Mouse (Mus musculus) liver, embryonic 14.5 days (tissue): Measurements from ENCODE around the gene Cep152. TPM values are rescaled to one million over a fixed set of nuclear protein-coding genes. Genes with fewer than 3 reads are reported as not detected.
A peak's percentile ranks its signal among the peaks of the same experiment; 100 is the strongest.

Source experiments
- ATAC-seq: fragments of 200-750 bp; cut with Nextera tagmentation; 2 replicates; pipeline ENCODE4 v1.8.0; 2017; ENCODE audit warnings: moderate number of reproducible peaks, mild to moderate bottlenecking, moderate library complexity; ENCODE audit not compliant: insufficient read depth
- DNase-seq, 3 experiments: peaks; one replicate each; pipeline ENCODE4 v3.0.0-alpha.2; 2012 to 2013; ENCODE audit warnings: low read depth in 3 of 3, low spot score in 3 of 3
- H3K27ac ChIP-seq: fragments of 300-500 bp; sonication (generic); 2 replicates; pipeline ENCODE4 v1.5.1; 2014; ENCODE audit warnings: moderate library complexity, mild to moderate bottlenecking, control low read depth, inconsistent platforms
- H3K27me3 ChIP-seq: fragments of 300-500 bp; sonication (generic); 2 replicates; pipeline ENCODE4 v1.6.1; 2014; ENCODE audit warnings: mild to moderate bottlenecking, low read length, moderate library complexity; ENCODE audit not compliant: control insufficient read depth, insufficient read depth
- H3K36me3 ChIP-seq: fragments of 300-500 bp; sonication (generic); replicated peaks from 2 replicates; pipeline ENCODE4 v1.6.1; 2014; ENCODE audit warnings: low read depth; ENCODE audit not compliant: control insufficient read depth, insufficient read depth
- H3K4me1 ChIP-seq, 2 experiments: fragments of 200-500 bp in 1 of 2; fragments of 300-500 bp in 1 of 2; sonication (generic) in 1 of 2; replicated peaks; 2 replicates each; pipeline ENCODE4 v1.6.1; 2012 to 2014; ENCODE audit warnings: antibody characterized with exemption in 1 of 2, inconsistent platforms in 1 of 2, low read length in 1 of 2; ENCODE audit not compliant: control insufficient read depth in 2 of 2, insufficient read depth in 2 of 2
- H3K4me2 ChIP-seq: fragments of 300-500 bp; sonication (generic); 2 replicates; pipeline ENCODE4 v1.6.1; 2014; ENCODE audit warnings: low read depth, mild to moderate bottlenecking, control low read depth, moderate library complexity
- H3K4me3 ChIP-seq, 2 experiments: fragments of 200-500 bp in 1 of 2; fragments of 300-500 bp in 1 of 2; sonication (generic) in 1 of 2; 2 replicates each; pipeline ENCODE4 v1.5.1; 2012 to 2014; ENCODE audit warnings: low read depth in 2 of 2, low read length in 2 of 2, mild to moderate bottlenecking in 2 of 2, control low read depth in 1 of 2, inconsistent platforms in 1 of 2, moderate library complexity in 1 of 2; ENCODE audit not compliant: insufficient read depth in 1 of 2
- H3K9ac ChIP-seq: fragments of 300-500 bp; sonication (generic); replicated peaks from 2 replicates; pipeline ENCODE4 v1.6.1; 2014; ENCODE audit warnings: mild to moderate bottlenecking, control low read depth, moderate library complexity
- H3K9me3 ChIP-seq: fragments of 300-500 bp; sonication (generic); 2 replicates; pipeline ENCODE4 v1.6.1; 2016; ENCODE audit warnings: low read length, mixed read lengths; ENCODE audit not compliant: control insufficient read depth
- CTCF ChIP-seq: IDR thresholded peaks from 2 replicates; pipeline ENCODE4 v1.5.1; 2016; ENCODE audit warnings: antibody characterized with exemption, low read depth, control low read depth
- EP300 ChIP-seq: IDR thresholded peaks from 2 replicates; pipeline ENCODE4 v1.6.1; 2016; ENCODE audit warnings: antibody characterized with exemption, low read depth
- WGBS: fragments of 180-500 bp; shearing (Covaris S2); extraction: QIAGEN DNeasy Blood & Tissue Kit; methylation state at CpG from one replicate; pipeline ENCODE4 v1.1.7; 2014; ENCODE audit not compliant: insufficient replicate concordance; 5-methylcytosine and 5-hydroxymethylcytosine counted together
- polyA plus RNA-seq, 2 experiments: library from polyadenylated mRNA; depleted of rRNA in 1 of 2; stranded (reverse) in 1 of 2; unstranded in 1 of 2; fragments of >200 nt; fragmentation: Nextera tagmentation in 1 of 2; extraction: Ambion mirVana in 1 of 2; gene quantifications; 2 replicates each; pipeline versions ENCODE4 v1.2.1 to v1.2.3; 2012 to 2014

Cep152 gene
- polyA plus RNA-seq, 2 experiments, result 4.1 to 4.2 TPM

- Histone ChIP-seq H3K4me1 (peaks cover 3 to 17% of the 10 kb centered on the region in 2 experiments), H3K9ac (no peak overlapping the region), H3K4me3 (no peak overlapping the region), H3K36me3 (no peaks in the 10 kb centered on the region), H3K27ac (no peak overlapping the region), H3K9me3 (no peaks in the 10 kb centered on the region), H3K27me3 (no peaks in the 10 kb centered on the region), H3K4me2 (no peak overlapping the region)
- peak in 1 of 3 experiments; percentile 4 for DNase-seq
- ATAC-seq, result peak; percentile 70
- peak; percentile 45; the same call in 1 of the 2 replicates for TF ChIP-seq EP300
- TF ChIP-seq CTCF, result no peak
- WGBS, result 2% methylated on average over 4 of the region's 4 CpGs
Measured at GRCm38 (mm10) chr2:125516594-125516993, 108.3 kb downstream of the Cep152 start.

GRCm38 (mm10) chr2:125515291-125516057 is 109.4 kb downstream of the Cep152 start:
- H3K36me3 ChIP-seq, result no peaks in the 10 kb centered on the region
- H3K4me1 ChIP-seq, result peaks cover 3 to 17% of the 10 kb centered on the region in 2 experiments
- ATAC-seq (peak; percentile 75), DNase-seq (peak in 1 of 3 experiments; percentile 9)
- H3K4me3 ChIP-seq, result no peak overlapping the region
- no peak for TF ChIP-seq CTCF
- TF ChIP-seq EP300, result 0 out of 2 replicates have a peak, but pooled peaks have one; percentile 11
- H3K4me2 ChIP-seq, result no peak overlapping the region
- H3K27me3 ChIP-seq, result no peaks in the 10 kb centered on the region
- H3K9me3 ChIP-seq, result no peaks in the 10 kb centered on the region
- no peak overlapping the region for H3K27ac ChIP-seq
- 29% methylated on average over 12 of the region's 12 CpGs for WGBS
- H3K9ac ChIP-seq, result no peak overlapping the region

GRCm38 (mm10) chr2:125514391-125514790 is 110.5 kb downstream of the Cep152 start:
- TF ChIP-seq CTCF (no peak), EP300 (no peak)
- no peaks in the 10 kb centered on the region for H3K9me3 ChIP-seq
- no peak for ATAC-seq
- peaks cover 3 to 17% of the 10 kb centered on the region in 2 experiments for H3K4me1 ChIP-seq
- H3K27ac ChIP-seq, result no peak overlapping the region
- H3K36me3 ChIP-seq, result no peaks in the 10 kb centered on the region
- DNase-seq, result no peak
- H3K27me3 ChIP-seq, result no peaks in the 10 kb centered on the region; the same call in 1 of the 2 replicates
- no peak overlapping the region for H3K9ac ChIP-seq
- no peak overlapping the region for H3K4me2 ChIP-seq
- H3K4me3 ChIP-seq, result no peak overlapping the region
- 52% methylated on average over 3 of the region's 3 CpGs for WGBS

Other genes starting within 250 kb of the Cep152 start
- gene Gm9913, start 120.0 kb downstream of the Cep152 start, polyA plus RNA-seq (2012; rRNA removed), result not detected in 2 replicates
- not detected in 2 replicates for gene Gm9913, start 120.0 kb downstream of the Cep152 start, polyA plus RNA-seq (2014; fragmentation: Nextera tagmentation; extraction: Ambion mirVana)
- 0.54 and 0.73 TPM in 2 replicates for gene Fbn1, start 117.1 kb downstream of the Cep152 start, polyA plus RNA-seq (2012; rRNA removed)
- 1.2 and 1.3 TPM in 2 replicates for gene Fbn1, start 117.1 kb downstream of the Cep152 start, polyA plus RNA-seq (2014; fragmentation: Nextera tagmentation; extraction: Ambion mirVana)
- 14.4 and 25.9 TPM in 2 replicates for gene Eid1, start 48.0 kb upstream of the Cep152 start, polyA plus RNA-seq (2012; rRNA removed)
- 45.7 and 48.1 TPM in 2 replicates for gene Eid1, start 48.0 kb upstream of the Cep152 start, polyA plus RNA-seq (2014; fragmentation: Nextera tagmentation; extraction: Ambion mirVana)
- gene Shc4, start 99.0 kb upstream of the Cep152 start, polyA plus RNA-seq (2012; rRNA removed), result 0.52 and 0.60 TPM in 2 replicates
- gene Shc4, start 99.0 kb upstream of the Cep152 start, polyA plus RNA-seq (2014; fragmentation: Nextera tagmentation; extraction: Ambion mirVana), result 0.50 and 0.58 TPM in 2 replicates
- 1.7 and 2.5 TPM in 2 replicates for gene Secisbp2l, start 157.8 kb upstream of the Cep152 start, polyA plus RNA-seq (2012; rRNA removed)
- 3.7 and 4.6 TPM in 2 replicates for gene Secisbp2l, start 157.8 kb upstream of the Cep152 start, polyA plus RNA-seq (2014; fragmentation: Nextera tagmentation; extraction: Ambion mirVana)
- 6.2 and 6.3 TPM in 2 replicates for gene Galk2, start 234.0 kb upstream of the Cep152 start, polyA plus RNA-seq (2012; rRNA removed)
- 9.7 and 10.1 TPM in 2 replicates for gene Galk2, start 234.0 kb upstream of the Cep152 start, polyA plus RNA-seq (2014; fragmentation: Nextera tagmentation; extraction: Ambion mirVana)
- 13.9 and 50.4 TPM in 2 replicates for gene Cops2, start 234.0 kb upstream of the Cep152 start, polyA plus RNA-seq (2012; rRNA removed)
- 49.4 and 52.2 TPM in 2 replicates for gene Cops2, start 234.0 kb upstream of the Cep152 start, polyA plus RNA-seq (2014; fragmentation: Nextera tagmentation; extraction: Ambion mirVana)